Mouse (Mus musculus): Measurements from ENCODE around the gene Acyp2.
"Not testable (repeated sequence)": the region's sequence is repeated elsewhere in the genome, so short reads cannot be mapped to it uniquely, and the experiment has no call there.

- TF ChIP-seq CTCF, POLR2A (IDR thresholded peaks at IDR 0.05; ENCODE audit: extremely low read depth, insufficient read depth, low read length): not testable (repeated sequence)
Measured at GRCm38 (mm10) chr11:30621386-30622363, 27.7 kb downstream of the Acyp2 start.

Measured in cortical plate, adult 2 months (tissue).